Mouse (Mus musculus) forebrain, embryonic 14.5 days (tissue): ENCODE data around the gene Egfl8. TPM values are rescaled to one million over a fixed set of nuclear protein-coding genes. Genes with fewer than 3 reads are reported as not detected.

Source experiments
- ATAC-seq: fragments of 200-750 bp; cut with Nextera tagmentation; 2 replicates; pipeline ENCODE4 v1.8.0; 2017; ENCODE audit warnings: mild to moderate bottlenecking, moderate library complexity
- DNase-seq: peaks from one replicate; pipeline ENCODE4 v3.0.0-alpha.2; 2015; ENCODE audit warnings: low spot score
- H3K27ac ChIP-seq: fragments of 300-500 bp; sonication (generic); 2 replicates; pipeline ENCODE4 v1.5.1; 2014; ENCODE audit warnings: low read depth, mild to moderate bottlenecking, control low read depth, low read length, moderate library complexity
- H3K27me3 ChIP-seq: fragments of 300-500 bp; sonication (generic); replicated peaks from 2 replicates; pipeline ENCODE4 v1.6.1; 2014; ENCODE audit warnings: low read length, control low read depth, mixed read lengths; ENCODE audit not compliant: control insufficient read depth, insufficient read depth
- H3K36me3 ChIP-seq: fragments of 300-500 bp; sonication (generic); 2 replicates; pipeline ENCODE4 v1.6.1; 2014; ENCODE audit warnings: low read length, control low read depth; ENCODE audit not compliant: control insufficient read depth, insufficient read depth
- H3K4me1 ChIP-seq: fragments of 300-500 bp; sonication (generic); 2 replicates; pipeline ENCODE4 v1.6.1; 2014; ENCODE audit warnings: antibody characterized with exemption, low read length, control low read depth; ENCODE audit not compliant: control insufficient read depth, insufficient read depth
- H3K4me2 ChIP-seq: fragments of 300-500 bp; sonication (generic); 2 replicates; pipeline ENCODE4 v1.6.1; 2014; ENCODE audit warnings: mild to moderate bottlenecking, control low read depth, low read length
- H3K4me3 ChIP-seq: fragments of 300-500 bp; sonication (generic); 2 replicates; pipeline ENCODE4 v1.5.1; 2014; ENCODE audit warnings: low read depth, low read length, control low read depth
- H3K9ac ChIP-seq: fragments of 300-500 bp; sonication (generic); 2 replicates; pipeline ENCODE4 v1.6.1; 2014; ENCODE audit warnings: mild to moderate bottlenecking, low read length, control low read depth, moderate library complexity
- H3K9me3 ChIP-seq: fragments of 300-500 bp; sonication (generic); replicated peaks from 2 replicates; pipeline ENCODE4 v1.6.1; 2016; ENCODE audit warnings: low read length, control low read depth, mixed read lengths; ENCODE audit not compliant: control insufficient read depth
- WGBS: fragments of 180-500 bp; shearing (Covaris S2); extraction: QIAGEN DNeasy Blood & Tissue Kit; methylation state at CpG from one replicate; pipeline ENCODE4 v1.1.7; 2014; 5-methylcytosine and 5-hydroxymethylcytosine counted together
- polyA plus RNA-seq: library from polyadenylated mRNA; unstranded; fragments of >200 nt; fragmentation: Nextera tagmentation; extraction: Ambion mirVana; gene quantifications from 2 replicates; pipeline ENCODE4 v1.2.1, GENCODE M21; 2014

Egfl8 gene
- polyA plus RNA-seq, 1 experiment from 2014 or later, result 7.6 TPM

DNA sequence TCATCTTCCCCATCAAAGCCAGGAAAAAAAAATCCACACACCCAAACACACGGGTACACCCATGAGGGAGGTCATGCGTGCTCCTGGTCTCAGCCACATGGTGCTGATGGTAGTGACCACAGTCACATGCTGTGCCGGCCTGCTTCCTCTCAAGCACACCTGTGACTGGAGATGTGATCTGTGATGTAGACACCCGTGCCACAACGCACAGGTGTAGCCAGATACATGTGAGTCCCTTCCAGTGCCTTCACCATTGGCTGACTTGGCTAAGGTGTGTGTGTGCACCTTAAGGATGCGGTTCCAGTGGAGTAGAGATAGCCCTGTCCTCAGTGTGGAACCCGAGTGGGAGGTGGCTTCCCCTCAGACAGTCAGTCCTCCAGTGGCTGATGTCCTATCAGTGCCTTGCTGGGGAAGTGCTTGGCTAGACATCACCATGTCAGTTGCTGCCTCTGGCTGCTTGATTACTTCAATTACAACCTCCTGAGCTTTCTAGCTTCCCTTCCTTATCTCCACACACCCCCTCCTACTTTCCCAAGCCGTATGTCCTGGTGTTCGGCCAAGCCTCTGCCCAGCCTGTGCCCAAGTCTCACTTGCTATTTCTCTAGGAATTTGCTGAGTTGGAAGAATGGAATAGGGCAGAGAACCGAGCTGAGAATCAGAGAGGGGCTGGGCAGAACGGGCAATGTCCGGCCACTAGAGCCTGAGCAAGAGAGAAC, 43.6 kb upstream of the Egfl8 start:
- 72% methylated on average over 12 of the region's 12 CpGs for WGBS
- ATAC-seq (no peak), DNase-seq (no peak)
- no peak overlapping the region for H3K4me2 ChIP-seq
- H3K9ac ChIP-seq, result no peak overlapping the region
- peaks cover 19% of the 10 kb centered on the region; the same call in 1 of the 2 replicates for H3K27me3 ChIP-seq
- no peaks in the 10 kb centered on the region; the same call in 1 of the 2 replicates for H3K4me1 ChIP-seq
- no peaks in the 10 kb centered on the region for H3K9me3 ChIP-seq
- H3K36me3 ChIP-seq, result peaks cover 9% of the 10 kb centered on the region; the same call in 1 of the 2 replicates
- H3K4me3 ChIP-seq, result no peak overlapping the region
- H3K27ac ChIP-seq, result no peak overlapping the region

DNA sequence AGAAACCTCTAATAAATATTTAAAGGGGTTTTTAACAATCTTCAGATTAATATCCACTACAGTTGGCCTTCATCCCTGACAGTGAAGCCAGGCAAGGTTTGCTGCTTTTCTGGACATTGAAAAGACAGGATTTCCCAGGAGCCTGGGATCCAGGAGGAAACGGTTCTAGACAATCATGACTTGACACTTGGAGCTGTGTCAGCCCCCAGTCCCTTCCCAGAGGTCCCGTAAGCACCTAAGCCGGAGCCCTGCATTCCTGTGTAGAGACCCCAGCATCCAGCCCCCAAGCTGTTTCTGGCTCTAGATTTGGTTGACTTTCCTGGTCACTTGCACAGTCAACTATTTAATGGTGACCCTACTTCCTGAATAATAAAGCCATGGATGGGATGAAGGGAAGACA, 42.8 kb upstream of the Egfl8 start:
- Histone ChIP-seq H3K4me3 (no peak overlapping the region), H3K9ac (no peak overlapping the region), H3K27me3 (peaks cover 19% of the 10 kb centered on the region; the same call in 1 of the 2 replicates), H3K36me3 (peaks cover 16% of the 10 kb centered on the region), H3K27ac (no peak overlapping the region), H3K4me1 (no peaks in the 10 kb centered on the region; the same call in 1 of the 2 replicates), H3K4me2 (no peak overlapping the region), H3K9me3 (no peaks in the 10 kb centered on the region)
- DNase-seq (no peak), ATAC-seq (no peak)
- WGBS, result 87% methylated on average over 3 of the region's 3 CpGs

DNA sequence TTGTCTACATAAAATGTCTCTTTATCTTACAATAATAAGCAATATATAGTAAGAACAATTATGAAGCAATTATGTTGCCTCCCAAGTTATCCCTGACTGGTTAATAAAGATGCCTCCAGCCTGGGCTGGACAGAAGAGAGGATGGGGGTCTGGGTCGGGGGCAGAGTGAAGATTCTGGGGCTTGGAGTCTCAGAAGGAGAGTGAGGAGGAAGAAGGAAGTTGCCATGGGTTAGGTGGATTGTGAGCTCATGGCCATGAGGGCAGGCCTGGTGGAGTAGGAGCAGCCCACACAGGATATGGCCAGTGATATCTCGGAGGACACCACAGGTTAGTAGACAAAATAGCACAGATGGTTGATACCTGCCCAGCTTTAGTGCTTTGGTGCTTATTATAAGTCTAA, 42.4 kb upstream of the Egfl8 start:
- DNase-seq, result no peak
- WGBS, result 83% methylated on average over 2 of the region's 2 CpGs
- Histone ChIP-seq H3K9me3 (no peaks in the 10 kb centered on the region), H3K9ac (no peak overlapping the region), H3K27ac (no peak overlapping the region), H3K4me1 (no peaks in the 10 kb centered on the region; the same call in 1 of the 2 replicates), H3K4me2 (no peak overlapping the region), H3K36me3 (peaks cover 20% of the 10 kb centered on the region), H3K27me3 (peaks cover 19% of the 10 kb centered on the region; the same call in 1 of the 2 replicates), H3K4me3 (no peak overlapping the region)
- no peak for ATAC-seq

DNA sequence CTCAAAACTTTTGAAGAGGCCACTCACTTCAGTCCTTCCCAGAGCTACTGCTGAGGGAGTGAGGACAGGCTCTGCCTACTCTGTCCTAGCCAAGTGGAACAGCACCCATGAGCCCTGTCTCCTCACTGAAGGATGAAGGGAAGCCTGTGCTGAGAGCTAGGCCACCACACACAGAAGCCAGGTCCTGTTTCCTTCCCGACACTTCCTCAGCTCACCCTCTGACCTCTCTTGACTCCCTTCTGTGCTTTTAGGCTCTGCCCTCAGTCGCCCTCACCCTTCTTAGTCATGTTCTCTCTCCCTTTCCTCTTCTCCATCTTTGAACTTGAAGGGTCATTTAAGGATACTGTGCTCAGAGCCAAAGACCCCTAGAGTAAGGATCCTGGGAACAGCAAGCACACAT, 41.5 kb upstream of the Egfl8 start:
- DNase-seq (no peak), ATAC-seq (no peak)
- Histone ChIP-seq H3K36me3 (peaks cover 29% of the 10 kb centered on the region), H3K4me1 (no peaks in the 10 kb centered on the region; the same call in 1 of the 2 replicates), H3K27ac (no peak overlapping the region), H3K4me3 (no peak overlapping the region), H3K4me2 (no peak overlapping the region), H3K9ac (no peak overlapping the region), H3K9me3 (no peaks in the 10 kb centered on the region), H3K27me3 (peaks cover 19% of the 10 kb centered on the region; the same call in 1 of the 2 replicates)
- WGBS, result 40% methylated on average over 2 of the region's 2 CpGs

DNA sequence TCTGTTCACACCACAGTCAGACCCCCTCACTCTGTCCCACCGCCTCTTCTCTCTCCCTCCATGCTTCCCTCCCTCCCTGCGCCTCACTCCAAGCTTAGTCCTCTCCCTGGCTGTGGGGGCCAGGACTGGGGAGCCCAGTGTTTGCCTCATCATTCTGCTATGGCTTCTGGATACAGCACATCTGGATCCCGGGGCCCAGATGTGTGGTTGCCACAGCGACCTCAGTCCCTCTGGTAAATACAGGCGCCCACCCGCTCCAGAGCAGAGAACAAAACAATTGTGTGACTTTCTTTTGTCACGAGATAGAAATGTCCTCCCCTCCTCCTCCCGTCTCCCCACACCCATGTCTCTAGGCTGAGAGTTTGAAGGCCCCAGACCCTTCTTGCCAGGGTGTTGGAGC, 40.9 kb upstream of the Egfl8 start:
- H3K27me3 ChIP-seq, result peaks cover 19% of the 10 kb centered on the region; the same call in 1 of the 2 replicates
- 45% methylated on average over 8 of the region's 8 CpGs for WGBS
- no peaks in the 10 kb centered on the region for H3K9me3 ChIP-seq
- peaks cover 35% of the 10 kb centered on the region for H3K36me3 ChIP-seq
- H3K9ac ChIP-seq, result no peak overlapping the region
- H3K4me2 ChIP-seq, result no peak overlapping the region
- DNase-seq, result no peak
- H3K4me1 ChIP-seq, result no peaks in the 10 kb centered on the region; the same call in 1 of the 2 replicates
- no peak for ATAC-seq
- H3K27ac ChIP-seq, result no peak overlapping the region
- H3K4me3 ChIP-seq, result no peak overlapping the region

DNA sequence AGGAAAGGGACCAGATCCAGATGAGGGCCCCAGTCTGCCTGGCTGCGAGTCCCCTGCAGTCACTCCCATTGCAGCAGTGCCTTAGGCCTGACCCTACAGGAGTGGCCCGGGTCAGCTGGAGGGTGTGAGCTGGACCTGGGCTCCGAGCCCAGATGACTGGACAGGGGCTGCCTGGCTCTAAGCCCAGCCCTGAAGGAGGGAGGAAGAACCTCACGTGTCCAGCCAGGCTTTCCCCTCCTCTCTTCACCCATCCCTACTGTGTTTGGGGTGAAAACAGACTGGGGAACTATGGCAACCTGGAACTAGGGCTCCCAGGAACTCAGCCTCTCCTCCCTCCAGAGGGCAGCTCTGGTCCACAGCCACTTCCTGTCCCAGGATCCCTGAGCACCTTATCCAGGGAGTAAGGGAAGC, 39.8 kb upstream of the Egfl8 start:
- Histone ChIP-seq H3K9me3 (no peaks in the 10 kb centered on the region), H3K4me1 (no peaks in the 10 kb centered on the region), H3K27ac (no peak overlapping the region), H3K9ac (no peak overlapping the region), H3K27me3 (peaks cover 12% of the 10 kb centered on the region; the same call in 1 of the 2 replicates), H3K4me2 (no peak overlapping the region), H3K36me3 (peaks cover 46% of the 10 kb centered on the region), H3K4me3 (no peak overlapping the region)
- DNase-seq (peak; percentile 25), ATAC-seq (0 out of 2 replicates have a peak, but pooled peaks have one; percentile 16)
- WGBS, result 68% methylated on average over 4 of the region's 4 CpGs

DNA sequence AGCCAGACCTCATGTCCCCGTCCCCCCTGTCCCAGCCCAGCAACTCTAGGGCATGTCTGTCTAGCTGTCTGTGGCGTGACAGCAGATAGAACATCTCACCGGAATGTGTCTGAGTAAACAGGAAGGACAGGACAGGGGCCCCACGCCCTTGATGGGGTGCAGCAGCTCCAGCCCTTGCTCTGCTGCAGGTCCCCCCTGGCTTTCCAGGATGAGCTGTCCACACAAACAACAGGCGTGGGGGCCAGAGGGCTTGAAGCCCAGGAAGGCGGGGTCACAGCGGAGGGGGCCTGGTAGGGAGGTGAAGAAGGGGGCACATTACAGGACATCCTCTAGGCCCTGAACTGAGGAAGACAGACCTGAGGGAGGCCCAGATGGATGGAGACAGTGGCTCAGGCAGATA, 39.4 kb upstream of the Egfl8 start:
- Histone ChIP-seq H3K36me3 (peaks cover 50% of the 10 kb centered on the region), H3K27ac (no peak overlapping the region), H3K4me2 (no peak overlapping the region), H3K4me1 (no peaks in the 10 kb centered on the region), H3K9me3 (no peaks in the 10 kb centered on the region), H3K4me3 (no peak overlapping the region), H3K9ac (no peak overlapping the region), H3K27me3 (peaks cover 8% of the 10 kb centered on the region; the same call in 1 of the 2 replicates)
- no peak for ATAC-seq
- DNase-seq, result no peak
- 89% methylated on average over 7 of the region's 7 CpGs for WGBS

DNA sequence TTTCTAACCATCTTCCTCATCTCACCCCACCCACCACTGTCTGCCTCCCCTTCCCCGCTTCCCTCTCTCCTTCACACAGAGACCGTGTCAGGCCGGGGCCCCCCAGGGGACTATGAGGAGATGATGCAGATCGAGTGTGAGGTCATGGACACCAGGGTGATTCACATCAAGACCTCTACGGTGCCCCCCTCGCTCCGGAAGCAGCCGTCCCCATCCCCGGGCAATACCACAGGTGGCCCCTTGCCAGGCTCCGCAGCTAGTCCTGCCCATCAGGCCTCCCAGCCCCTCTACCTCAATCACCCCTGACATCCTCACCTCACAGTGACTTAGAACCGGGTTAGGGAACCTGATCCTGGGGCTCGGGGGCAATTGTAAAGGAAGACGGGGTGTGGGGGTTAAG, 38.6 kb upstream of the Egfl8 start:
- Histone ChIP-seq H3K9ac (no peak overlapping the region), H3K4me3 (no peak overlapping the region), H3K27me3 (0 out of 2 replicates have a peak, but pooled peaks cover 5% of the 10 kb centered on the region), H3K9me3 (no peaks in the 10 kb centered on the region), H3K36me3 (peaks cover 57% of the 10 kb centered on the region), H3K27ac (no peak overlapping the region), H3K4me1 (no peaks in the 10 kb centered on the region), H3K4me2 (no peak overlapping the region)
- DNase-seq (no peak), ATAC-seq (0 out of 2 replicates have a peak, but pooled peaks have one; percentile 3)
- 93% methylated on average over 13 of the region's 13 CpGs for WGBS

DNA sequence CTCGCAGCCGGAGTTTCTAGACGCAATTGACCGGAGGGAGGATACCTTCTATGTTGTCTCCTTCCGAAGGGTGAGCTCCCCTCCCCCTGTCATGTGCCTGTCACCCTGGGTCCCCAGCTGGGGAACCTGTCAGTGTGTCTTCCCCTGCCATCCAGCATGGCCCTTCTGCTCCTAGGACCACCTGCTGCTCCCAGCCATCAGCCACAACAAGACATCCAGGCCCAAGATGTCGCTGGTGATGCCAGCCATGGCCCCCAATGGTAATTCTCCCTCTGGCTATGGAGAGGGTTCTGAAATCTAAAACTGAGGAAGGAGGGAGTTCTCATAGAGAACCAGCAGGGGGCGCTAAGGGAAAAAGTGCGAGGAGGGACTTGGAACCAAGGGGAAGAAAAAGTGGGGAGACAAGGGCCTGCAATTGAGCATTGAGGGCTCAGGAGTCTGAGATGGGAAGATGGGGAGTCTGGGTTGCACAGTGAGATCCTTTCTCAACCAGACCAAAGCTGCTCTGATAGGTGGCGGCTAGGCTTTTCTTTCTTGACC, 38.0 kb upstream of the Egfl8 start:
- ATAC-seq, result 0 out of 2 replicates have a peak, but pooled peaks have one; percentile 4
- no peaks in the 10 kb centered on the region for H3K4me1 ChIP-seq

More for the DNA sequence above, 38.0 kb upstream of the Egfl8 start:
- no peak overlapping the region for H3K4me2 ChIP-seq
- H3K27ac ChIP-seq, result no peak overlapping the region
- H3K4me3 ChIP-seq, result no peak overlapping the region
- DNase-seq, result peak; percentile 66
- H3K36me3 ChIP-seq, result peaks cover 63% of the 10 kb centered on the region
- H3K27me3 ChIP-seq, result no peaks in the 10 kb centered on the region
- WGBS, result 62% methylated on average over 9 of the region's 9 CpGs
- no peaks in the 10 kb centered on the region for H3K9me3 ChIP-seq
- H3K9ac ChIP-seq, result no peak overlapping the region
